Mouse (Mus musculus): Measurements from ENCODE around the gene H6pd. TPM values are rescaled to one million over a fixed set of nuclear protein-coding genes. Genes with fewer than 3 reads are reported as not detected.

H6pd gene
- polyA plus RNA-seq, 1 experiment: 148 TPM

GRCm38 (mm10) chr4:149968526-149968925, 40.3 kb downstream of the H6pd start:
- H3K4me1 ChIP-seq (ENCODE audit: control insufficient read depth, insufficient read depth, low read length): no peaks in the 10 kb centered on the region
- no peak for DNase-seq
- 45% methylated on average over 6 of the region's 6 CpGs for WGBS
- no peak overlapping the region for H3K4me3 ChIP-seq (replicated peaks; ENCODE audit: extremely low read depth, low read depth, low read length)
- no peak for TF ChIP-seq POLR2A (IDR thresholded peaks at IDR 0.05; ENCODE audit: borderline replicate concordance, extremely low read depth, low read depth, low read length)

GRCm38 (mm10) chr4:149966963-149967362, 41.9 kb downstream of the H6pd start:
- DNase-seq: no peak
- whole genome bisulfite sequencing: 87% methylated on average over 9 of the region's 9 CpGs
- H3K4me1 ChIP-seq (ENCODE audit: control insufficient read depth, insufficient read depth, low read length): no peaks in the 10 kb centered on the region
- no peak overlapping the region for H3K4me3 ChIP-seq (replicated peaks; ENCODE audit: extremely low read depth, low read depth, low read length)
- TF ChIP-seq POLR2A (IDR thresholded peaks at IDR 0.05; ENCODE audit: borderline replicate concordance, extremely low read depth, low read depth, low read length) (no peak), CTCF (IDR thresholded peaks at IDR 0.05; ENCODE audit: insufficient read depth, low read length) (no peak)

- no peak for DNase-seq
- TF ChIP-seq POLR2A (IDR thresholded peaks at IDR 0.05; ENCODE audit: borderline replicate concordance, extremely low read depth, low read depth, low read length) (no peak), CTCF (IDR thresholded peaks at IDR 0.05; ENCODE audit: insufficient read depth, low read length) (no peak)
- 27% methylated on average over 5 of the region's 5 CpGs for WGBS
- no peaks in the 10 kb centered on the region for H3K4me1 ChIP-seq (ENCODE audit: control insufficient read depth, insufficient read depth, low read length)
- no peak overlapping the region for H3K4me3 ChIP-seq (replicated peaks; ENCODE audit: extremely low read depth, low read depth, low read length)
These were observed 42.6 kb downstream of the H6pd start for GRCm38 (mm10) chr4:149966252-149966651.

GRCm38 (mm10) chr4:149965672-149966071, 43.2 kb downstream of the H6pd start:
- Histone ChIP-seq H3K4me3 (replicated peaks; ENCODE audit: extremely low read depth, low read depth, low read length) (no peak overlapping the region), H3K4me1 (ENCODE audit: control insufficient read depth, insufficient read depth, low read length) (no peaks in the 10 kb centered on the region)
- DNase-seq: no peak
- WGBS: 79% methylated on average over 6 of the region's 6 CpGs
- TF ChIP-seq POLR2A (IDR thresholded peaks at IDR 0.05; ENCODE audit: borderline replicate concordance, extremely low read depth, low read depth, low read length) (no peak), CTCF (IDR thresholded peaks at IDR 0.05; ENCODE audit: insufficient read depth, low read length) (no peak)

GRCm38 (mm10) chr4:149965242-149965641, 43.6 kb downstream of the H6pd start:
- TF ChIP-seq POLR2A (IDR thresholded peaks at IDR 0.05; ENCODE audit: borderline replicate concordance, extremely low read depth, low read depth, low read length) (no peak), CTCF (IDR thresholded peaks at IDR 0.05; ENCODE audit: insufficient read depth, low read length) (no peak)
- 70% methylated on average over 6 of the region's 6 CpGs for WGBS
- Histone ChIP-seq H3K4me1 (ENCODE audit: control insufficient read depth, insufficient read depth, low read length) (no peaks in the 10 kb centered on the region), H3K4me3 (replicated peaks; ENCODE audit: extremely low read depth, low read depth, low read length) (no peak overlapping the region)
- no peak for DNase-seq

- 64% methylated on average over 3 of the region's 3 CpGs for WGBS
- no peak overlapping the region for H3K4me3 ChIP-seq (replicated peaks; ENCODE audit: extremely low read depth, low read depth, low read length)
- DNase-seq: no peak
- H3K4me1 ChIP-seq (ENCODE audit: control insufficient read depth, insufficient read depth, low read length): no peaks in the 10 kb centered on the region
- TF ChIP-seq CTCF (IDR thresholded peaks at IDR 0.05; ENCODE audit: insufficient read depth, low read length) (no peak), POLR2A (IDR thresholded peaks at IDR 0.05; ENCODE audit: borderline replicate concordance, extremely low read depth, low read depth, low read length) (no peak)
These were observed 44.1 kb downstream of the H6pd start for GRCm38 (mm10) chr4:149964770-149965169.

- TF ChIP-seq POLR2A (IDR thresholded peaks at IDR 0.05; ENCODE audit: borderline replicate concordance, extremely low read depth, low read depth, low read length) (no peak), CTCF (IDR thresholded peaks at IDR 0.05; ENCODE audit: insufficient read depth, low read length) (no peak)
- Histone ChIP-seq H3K4me3 (replicated peaks; ENCODE audit: extremely low read depth, low read depth, low read length) (no peak overlapping the region), H3K4me1 (ENCODE audit: control insufficient read depth, insufficient read depth, low read length) (no peaks in the 10 kb centered on the region)
- 85% methylated on average over 8 of the region's 8 CpGs for WGBS
- DNase-seq: no peak
These were observed 44.5 kb downstream of the H6pd start for GRCm38 (mm10) chr4:149964285-149964684.

- no peak overlapping the region for H3K4me3 ChIP-seq (replicated peaks; ENCODE audit: extremely low read depth, low read depth, low read length)
- WGBS: 84% methylated on average over 7 of the region's 7 CpGs
- no peaks in the 10 kb centered on the region for H3K4me1 ChIP-seq (ENCODE audit: control insufficient read depth, insufficient read depth, low read length)
- no peak for TF ChIP-seq CTCF (IDR thresholded peaks at IDR 0.05; ENCODE audit: insufficient read depth, low read length)
- TF ChIP-seq POLR2A (IDR thresholded peaks at IDR 0.05; ENCODE audit: borderline replicate concordance, extremely low read depth, low read depth, low read length): no peak
- no peak for DNase-seq
These were observed 48.4 kb downstream of the H6pd start for GRCm38 (mm10) chr4:149960391-149960790.

- TF ChIP-seq CTCF (IDR thresholded peaks at IDR 0.05; ENCODE audit: insufficient read depth, low read length) (no peak), POLR2A (IDR thresholded peaks at IDR 0.05; ENCODE audit: borderline replicate concordance, extremely low read depth, low read depth, low read length) (no peak)
- no peak for DNase-seq
- Histone ChIP-seq H3K4me3 (replicated peaks; ENCODE audit: extremely low read depth, low read depth, low read length) (no peak overlapping the region), H3K4me1 (ENCODE audit: control insufficient read depth, insufficient read depth, low read length) (no peaks in the 10 kb centered on the region)
- 42% methylated on average over 10 of the region's 10 CpGs for WGBS
These were observed 49.0 kb downstream of the H6pd start for GRCm38 (mm10) chr4:149959816-149960215.

- no peaks in the 10 kb centered on the region for H3K4me1 ChIP-seq (ENCODE audit: control insufficient read depth, insufficient read depth, low read length)
- no peak for TF ChIP-seq POLR2A (IDR thresholded peaks at IDR 0.05; ENCODE audit: borderline replicate concordance, extremely low read depth, low read depth, low read length)
- peak; percentile 65 for TF ChIP-seq CTCF (IDR thresholded peaks at IDR 0.05; ENCODE audit: insufficient read depth, low read length)
- H3K4me3 ChIP-seq (replicated peaks; ENCODE audit: extremely low read depth, low read depth, low read length): no peak overlapping the region
- peak; percentile 81 for DNase-seq
- WGBS: 0% methylated on average over 5 of the region's 5 CpGs
These were observed 50.3 kb downstream of the H6pd start for GRCm38 (mm10) chr4:149958566-149958965.
